Mouse (Mus musculus): Measurements from ENCODE around the gene Lrp1. TPM values are rescaled to one million over a fixed set of nuclear protein-coding genes. Genes with fewer than 3 reads are reported as not detected.

Lrp1 gene
- polyA plus RNA-seq, 1 experiment from 2014 or later, result 109 TPM

- 85% methylated on average over 10 of the region's 10 CpGs for WGBS
Measured at GRCm38 (mm10) chr10:127631261-127632214, 10.6 kb upstream of the Lrp1 start.

GRCm38 (mm10) chr10:127626433-127626832, 5.5 kb upstream of the Lrp1 start:
- no peaks in the 10 kb centered on the region for H3K9me3 ChIP-seq (ENCODE audit: control insufficient read depth, low read length)
- H3K9ac ChIP-seq (ENCODE audit: low read depth, low read length), result no peak overlapping the region
- H3K4me3 ChIP-seq (ENCODE audit: low read length), result no peak overlapping the region
- 81% methylated on average over 3 of the region's 3 CpGs for WGBS
- no peaks in the 10 kb centered on the region for H3K36me3 ChIP-seq (ENCODE audit: control insufficient read depth, insufficient read depth, low read length)
- H3K27me3 ChIP-seq (replicated peaks; ENCODE audit: control insufficient read depth, insufficient read depth, low read length), result no peaks in the 10 kb centered on the region
- no peak overlapping the region for H3K27ac ChIP-seq (ENCODE audit: low read depth, low read length)
- ATAC-seq, result no peak
- H3K4me2 ChIP-seq (ENCODE audit: low read length), result no peak overlapping the region
- H3K4me1 ChIP-seq (ENCODE audit: control insufficient read depth, insufficient read depth, low read depth, low read length), result peaks cover 6% of the 10 kb centered on the region

More at GRCm38 (mm10) chr10:127631261-127632214, 10.6 kb upstream of the Lrp1 start:
- no peak overlapping the region for H3K27ac ChIP-seq (ENCODE audit: low read depth, low read length)
- H3K4me3 ChIP-seq (ENCODE audit: low read length), result no peak overlapping the region
- H3K36me3 ChIP-seq (ENCODE audit: control insufficient read depth, insufficient read depth, low read length), result no peaks in the 10 kb centered on the region
- H3K9me3 ChIP-seq (ENCODE audit: control insufficient read depth, low read length), result no peaks in the 10 kb centered on the region
- ATAC-seq, result no peak
- H3K4me2 ChIP-seq (ENCODE audit: low read length), result no peak overlapping the region
- no peak overlapping the region for H3K9ac ChIP-seq (ENCODE audit: low read depth, low read length)
- no peaks in the 10 kb centered on the region for H3K27me3 ChIP-seq (replicated peaks; ENCODE audit: control insufficient read depth, insufficient read depth, low read length)
- no peaks in the 10 kb centered on the region for H3K4me1 ChIP-seq (ENCODE audit: control insufficient read depth, insufficient read depth, low read depth, low read length)

GRCm38 (mm10) chr10:127623439-127624216, 2.7 kb upstream of the Lrp1 start:
- H3K27ac ChIP-seq (ENCODE audit: low read depth, low read length), result no peak overlapping the region
- H3K9ac ChIP-seq (ENCODE audit: low read depth, low read length), result no peak overlapping the region
- H3K4me2 ChIP-seq (ENCODE audit: low read length), result no peak overlapping the region
- 97% methylated on average over 6 of the region's 6 CpGs for WGBS
- no peak for ATAC-seq
- no peaks in the 10 kb centered on the region for H3K36me3 ChIP-seq (ENCODE audit: control insufficient read depth, insufficient read depth, low read length)
- H3K27me3 ChIP-seq (replicated peaks; ENCODE audit: control insufficient read depth, insufficient read depth, low read length), result no peaks in the 10 kb centered on the region
- H3K4me1 ChIP-seq (ENCODE audit: control insufficient read depth, insufficient read depth, low read depth, low read length), result peaks cover 15% of the 10 kb centered on the region
- no peak overlapping the region for H3K4me3 ChIP-seq (ENCODE audit: low read length)
- H3K9me3 ChIP-seq (ENCODE audit: control insufficient read depth, low read length), result no peaks in the 10 kb centered on the region

GRCm38 (mm10) chr10:127622661-127623060, 1.7 kb upstream of the Lrp1 start:
- WGBS, result 70% methylated on average over 4 of the region's 4 CpGs
- no peak overlapping the region for H3K4me3 ChIP-seq (ENCODE audit: low read length)
- no peak overlapping the region for H3K4me2 ChIP-seq (ENCODE audit: low read length)
- H3K4me1 ChIP-seq (ENCODE audit: control insufficient read depth, insufficient read depth, low read depth, low read length), result peaks cover 25% of the 10 kb centered on the region
- H3K27me3 ChIP-seq (replicated peaks; ENCODE audit: control insufficient read depth, insufficient read depth, low read length), result no peaks in the 10 kb centered on the region
- H3K36me3 ChIP-seq (ENCODE audit: control insufficient read depth, insufficient read depth, low read length), result no peaks in the 10 kb centered on the region
- no peak overlapping the region; the same call in 1 of the 2 replicates for H3K27ac ChIP-seq (ENCODE audit: low read depth, low read length)
- no peaks in the 10 kb centered on the region for H3K9me3 ChIP-seq (ENCODE audit: control insufficient read depth, low read length)
- no peak overlapping the region for H3K9ac ChIP-seq (ENCODE audit: low read depth, low read length)
- no peak for ATAC-seq

GRCm38 (mm10) chr10:127622057-127622392, 1.1 kb upstream of the Lrp1 start:
- H3K4me2 ChIP-seq (ENCODE audit: low read length), result peak overlapping the region; percentile 94
- peak overlapping the region; percentile 84 for H3K27ac ChIP-seq (ENCODE audit: low read depth, low read length)
- peak; percentile 48 for ATAC-seq
- no peaks in the 10 kb centered on the region for H3K36me3 ChIP-seq (ENCODE audit: control insufficient read depth, insufficient read depth, low read length)
- H3K27me3 ChIP-seq (replicated peaks; ENCODE audit: control insufficient read depth, insufficient read depth, low read length), result no peaks in the 10 kb centered on the region
- peak overlapping the region; percentile 57 for H3K9ac ChIP-seq (ENCODE audit: low read depth, low read length)
- no peaks in the 10 kb centered on the region for H3K9me3 ChIP-seq (ENCODE audit: control insufficient read depth, low read length)
- peak overlapping the region; percentile 75 for H3K4me3 ChIP-seq (ENCODE audit: low read length)
- H3K4me1 ChIP-seq (ENCODE audit: control insufficient read depth, insufficient read depth, low read depth, low read length), result peaks cover 31% of the 10 kb centered on the region
- 2% methylated on average over 13 of the region's 13 CpGs for WGBS

GRCm38 (mm10) chr10:127621191-127622056, 476 bp upstream of the Lrp1 start:
- peak overlapping the region; percentile 84 for H3K27ac ChIP-seq (ENCODE audit: low read depth, low read length)
- H3K9me3 ChIP-seq (ENCODE audit: control insufficient read depth, low read length), result no peaks in the 10 kb centered on the region
- peak overlapping the region; percentile 75 for H3K4me3 ChIP-seq (ENCODE audit: low read length)
- no peaks in the 10 kb centered on the region for H3K27me3 ChIP-seq (replicated peaks; ENCODE audit: control insufficient read depth, insufficient read depth, low read length)
- H3K4me1 ChIP-seq (ENCODE audit: control insufficient read depth, insufficient read depth, low read depth, low read length), result peaks cover 36% of the 10 kb centered on the region
- peak; percentile 83 for ATAC-seq
- under 1% methylated on average over 34 of the region's 39 CpGs for WGBS
- H3K9ac ChIP-seq (ENCODE audit: low read depth, low read length), result peak overlapping the region; percentile 87
- H3K4me2 ChIP-seq (ENCODE audit: low read length), result peak overlapping the region; percentile 94
- H3K36me3 ChIP-seq (ENCODE audit: control insufficient read depth, insufficient read depth, low read length), result no peaks in the 10 kb centered on the region

GRCm38 (mm10) chr10:127619941-127620405, 975 bp downstream of the Lrp1 start:
- Histone ChIP-seq H3K27ac (ENCODE audit: low read depth, low read length) (peak overlapping the region; percentile 84), H3K9me3 (ENCODE audit: control insufficient read depth, low read length) (no peaks in the 10 kb centered on the region), H3K36me3 (ENCODE audit: control insufficient read depth, insufficient read depth, low read length) (no peaks in the 10 kb centered on the region), H3K4me3 (ENCODE audit: low read length) (peak overlapping the region; percentile 75), H3K27me3 (replicated peaks; ENCODE audit: control insufficient read depth, insufficient read depth, low read length) (no peaks in the 10 kb centered on the region), H3K4me2 (ENCODE audit: low read length) (peak overlapping the region; percentile 94), H3K9ac (ENCODE audit: low read depth, low read length) (peak overlapping the region; percentile 87), H3K4me1 (ENCODE audit: control insufficient read depth, insufficient read depth, low read depth, low read length) (peaks cover 49% of the 10 kb centered on the region)
- 1% methylated on average over 12 of the region's 12 CpGs for WGBS
- ATAC-seq, result no peak

GRCm38 (mm10) chr10:127619119-127619721, 1.7 kb downstream of the Lrp1 start:
- H3K36me3 ChIP-seq (ENCODE audit: control insufficient read depth, insufficient read depth, low read length), result no peaks in the 10 kb centered on the region
- H3K9me3 ChIP-seq (ENCODE audit: control insufficient read depth, low read length), result no peaks in the 10 kb centered on the region
- peak overlapping the region; percentile 94 for H3K4me2 ChIP-seq (ENCODE audit: low read length)
- peaks cover 56% of the 10 kb centered on the region for H3K4me1 ChIP-seq (ENCODE audit: control insufficient read depth, insufficient read depth, low read depth, low read length)
- peak overlapping the region; percentile 75 for H3K4me3 ChIP-seq (ENCODE audit: low read length)
- H3K9ac ChIP-seq (ENCODE audit: low read depth, low read length), result peak overlapping the region; percentile 87
- 21% methylated on average over 8 of the region's 8 CpGs for WGBS
- peak overlapping the region; percentile 84; the same call in 1 of the 2 replicates for H3K27ac ChIP-seq (ENCODE audit: low read depth, low read length)
- H3K27me3 ChIP-seq (replicated peaks; ENCODE audit: control insufficient read depth, insufficient read depth, low read length), result no peaks in the 10 kb centered on the region
- no peak for ATAC-seq

Measured in hindbrain, embryonic 16.5 days (tissue).